Mouse (Mus musculus) left cerebral cortex, adult 2 months (tissue): ENCODE measurements at regions not wholly inside any gene's neighbourhood (a gene's known extent, or its start where the extent isn't known, plus 50 kb on each side); places are given as distances from the start of the nearest gene placed in this dataset.

Experiments
- DNase-seq, 2 experiments: peaks; one replicate each; pipeline ENCODE4 v3.0.0; 2021 to 2022; ENCODE audit warnings: low spot score in 2 of 2, mixed read lengths in 1 of 2; ENCODE audit errors: extremely low spot score in 1 of 2
- H3K27ac ChIP-seq: fragments of 200-600 bp; 2 replicates; pipeline ENCODE4 v1.8.1; 2022
- H3K4me3 ChIP-seq: fragments of 200-600 bp; 2 replicates; pipeline ENCODE4 v1.8.1; 2022
- CTCF ChIP-seq: fragments of 200-600 bp; IDR thresholded peaks from 2 replicates; pipeline ENCODE4 v1.8.1; 2022; ENCODE audit warnings: antibody characterized with exemption, mild to moderate bottlenecking, moderate library complexity
- intact Hi-C: fragments of 180-260 bp; cut with DNase I; formaldehyde crosslinking; loops from one replicate; pipeline ENCODE4 v1.15.1; 2025

DNA sequence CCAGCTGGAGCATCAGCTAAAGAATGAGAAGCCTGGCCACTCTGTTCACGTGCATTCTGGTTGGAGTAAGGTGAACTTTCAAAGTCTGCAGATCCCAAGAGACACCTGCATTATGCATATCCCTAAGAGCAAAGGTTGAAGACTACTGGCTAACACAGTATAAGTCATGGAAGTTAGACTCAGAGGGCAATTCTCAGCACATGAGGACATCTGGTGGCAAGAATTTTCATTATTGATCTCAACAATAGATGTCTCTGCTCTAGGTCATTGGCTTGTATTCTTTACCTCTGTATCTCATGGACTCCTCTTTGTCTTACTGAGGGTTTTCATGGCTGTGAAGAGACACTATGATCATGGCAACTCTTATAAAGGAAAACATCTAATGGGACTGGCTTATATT is 151.9 kb upstream of the Adamts16 start:
- Histone ChIP-seq H3K27ac (no peak overlapping the region), H3K4me3 (no peak overlapping the region)
- no peak for DNase-seq
- intact Hi-C loops = no loop called here
- TF ChIP-seq CTCF = peak; percentile 32

DNA sequence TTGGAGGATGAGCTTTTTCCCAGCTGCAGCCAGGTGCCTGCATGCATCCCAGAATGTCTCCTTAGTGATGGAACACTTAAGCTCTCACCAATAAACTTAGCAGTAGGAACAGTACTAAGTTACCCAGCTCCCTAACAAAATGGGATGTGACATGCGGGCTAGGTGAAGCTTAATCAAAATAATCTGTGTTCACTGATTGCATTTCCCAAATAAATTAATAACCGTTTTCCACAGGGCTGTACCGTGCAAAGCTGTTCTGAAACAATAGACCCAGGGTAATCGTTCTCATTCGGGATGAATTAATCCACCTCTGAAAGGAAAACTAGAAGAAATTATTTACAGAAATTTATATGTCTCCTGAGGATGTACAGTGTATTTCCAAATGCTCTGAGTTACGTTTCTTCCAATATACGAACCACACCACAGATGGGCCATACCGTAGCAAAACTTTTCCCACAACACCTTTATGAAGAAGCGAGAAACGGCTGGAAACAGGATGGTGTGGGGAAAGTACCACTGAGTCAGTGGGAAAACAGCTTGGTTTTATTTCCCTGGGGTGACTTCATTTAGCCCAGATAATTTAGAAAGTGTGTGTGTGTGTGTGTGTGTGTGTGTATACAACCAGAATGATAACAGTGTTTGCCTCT is 148.5 kb upstream of the Adamts16 start:
- Histone ChIP-seq H3K27ac (no peak overlapping the region), H3K4me3 (no peak overlapping the region)
- TF ChIP-seq CTCF = no peak
- DNase-seq = no peak
- intact Hi-C loops = no loop called here

DNA sequence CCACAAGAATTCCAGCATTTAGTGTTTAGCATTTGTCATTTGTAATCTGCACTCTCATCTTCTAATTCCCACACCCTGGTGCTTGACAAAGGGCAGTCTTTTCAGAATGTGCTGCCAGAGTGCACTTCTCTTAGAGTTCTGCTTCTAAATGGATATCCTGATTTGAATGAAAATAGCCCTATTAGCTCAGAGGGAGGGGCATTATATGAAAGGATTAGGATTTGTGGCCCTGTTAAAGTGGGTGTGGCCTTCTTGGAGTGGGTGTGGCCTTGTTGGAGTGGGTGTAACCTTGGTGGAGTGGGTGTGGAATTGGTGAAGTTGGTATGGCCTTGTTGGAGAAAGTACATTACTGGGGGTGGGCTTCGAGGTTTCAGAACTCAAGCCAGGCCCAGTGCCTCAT is 137.7 kb upstream of the Adamts16 start:
- Histone ChIP-seq H3K4me3 (no peak overlapping the region), H3K27ac (no peak overlapping the region)
- no peak for DNase-seq
- no peak for TF ChIP-seq CTCF
- intact Hi-C loops = no loop called here

DNA sequence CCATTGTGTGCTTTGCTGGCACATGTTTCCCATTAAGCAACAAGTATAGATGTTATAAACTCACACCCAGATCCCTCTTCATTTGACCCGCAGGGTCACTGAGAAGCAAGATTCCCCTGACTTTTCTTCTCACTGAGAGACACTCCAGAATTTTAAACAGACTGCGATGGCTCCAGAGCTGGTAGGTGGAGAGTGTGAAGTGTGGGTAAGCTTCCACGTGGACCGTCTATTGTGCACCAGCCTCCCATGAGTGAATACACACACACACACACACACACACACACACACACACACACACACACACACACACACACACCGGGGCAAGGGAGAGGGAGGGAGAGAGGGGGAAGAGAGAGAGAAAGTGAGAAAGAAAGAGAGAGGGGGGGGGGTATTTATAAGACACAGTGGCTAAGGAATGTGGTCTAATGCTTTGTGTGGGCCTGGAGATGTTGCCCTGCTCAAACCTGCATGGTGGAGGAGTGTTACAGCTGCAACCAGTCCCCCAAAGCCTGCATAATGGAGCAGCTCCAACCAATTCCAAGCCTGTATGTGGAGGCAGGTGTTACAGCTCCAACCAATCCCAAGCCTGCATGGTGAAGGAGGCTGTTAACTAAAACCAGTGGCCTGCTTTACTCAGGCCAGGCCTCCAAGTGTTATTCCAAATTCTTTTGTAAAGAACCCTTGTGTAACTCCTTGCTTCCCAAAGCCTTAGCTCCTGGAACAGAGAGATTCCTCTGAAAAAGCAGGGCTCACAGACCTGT is 137.1 kb upstream of the Adamts16 start:
- no peak overlapping the region for H3K4me3 ChIP-seq
- TF ChIP-seq CTCF = no peak
- intact Hi-C loops = no loop called here
- H3K27ac ChIP-seq = no peak overlapping the region
- no peak for DNase-seq

DNA sequence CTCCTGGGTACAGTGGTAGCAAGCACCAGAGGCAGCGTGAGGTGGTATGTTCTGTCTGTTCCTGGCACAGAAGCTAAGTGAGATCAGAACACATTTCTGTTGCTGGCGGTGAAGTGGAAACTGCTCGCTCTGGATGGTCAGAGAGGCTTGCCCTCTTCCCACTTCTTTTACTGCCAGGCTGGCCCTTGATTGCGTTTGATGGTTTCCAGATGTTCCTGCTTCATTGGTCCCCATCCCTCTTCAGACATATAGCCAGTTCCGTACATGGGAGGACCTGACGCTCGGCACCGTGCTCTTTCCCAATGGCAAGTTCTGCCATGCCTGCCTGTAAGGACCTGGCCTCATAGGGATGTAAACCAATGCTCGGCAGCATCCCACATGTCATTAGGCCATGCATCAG is 128.0 kb upstream of the Adamts16 start:
- no peak for TF ChIP-seq CTCF
- Histone ChIP-seq H3K27ac (no peak overlapping the region), H3K4me3 (no peak overlapping the region)
- no peak for DNase-seq
- intact Hi-C loops = no loop called here

DNA sequence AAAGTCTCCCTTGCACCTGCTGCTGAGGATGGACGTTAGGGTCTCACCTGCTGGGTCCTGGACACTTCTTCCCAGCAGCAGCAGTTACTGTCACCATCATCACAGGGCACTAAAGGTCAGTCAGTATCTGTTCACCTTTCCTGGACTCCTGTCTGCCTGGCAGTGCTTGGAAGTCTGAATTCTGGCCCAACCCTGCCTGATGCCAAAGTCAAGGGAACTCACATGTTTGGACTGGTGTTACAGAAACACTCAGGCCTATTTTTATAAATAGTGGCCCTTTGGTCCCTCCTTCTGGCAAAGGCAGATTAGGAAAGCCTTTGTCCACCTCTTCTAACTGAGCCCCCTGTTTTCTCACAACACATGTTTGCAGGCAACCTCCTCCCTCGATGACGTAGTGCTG is 126.2 kb upstream of the Adamts16 start:
- intact Hi-C loops = no loop called here
- no peak for DNase-seq
- no peak for TF ChIP-seq CTCF
- Histone ChIP-seq H3K27ac (no peak overlapping the region), H3K4me3 (no peak overlapping the region)

DNA sequence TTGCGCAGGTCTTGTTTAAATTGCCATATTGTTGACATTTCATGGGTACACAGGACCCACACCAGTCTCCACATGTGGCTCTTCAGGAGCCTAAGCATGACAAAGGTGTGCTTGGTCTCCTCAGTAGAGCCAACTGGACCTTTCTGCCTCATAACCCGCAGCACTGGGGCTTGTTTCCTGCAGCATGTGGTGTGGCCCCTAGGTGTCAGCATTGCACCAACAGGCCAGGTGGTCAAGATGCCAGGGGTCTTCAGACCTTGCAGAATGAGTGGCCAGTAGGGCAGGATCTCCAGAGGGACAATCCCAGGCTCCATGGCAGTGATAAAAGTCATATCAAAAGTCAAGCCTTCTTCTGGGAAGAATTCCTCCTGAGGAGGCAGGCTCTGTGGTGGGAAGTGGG is 121.8 kb upstream of the Adamts16 start:
- peak; percentile 56 for TF ChIP-seq CTCF

DNA sequence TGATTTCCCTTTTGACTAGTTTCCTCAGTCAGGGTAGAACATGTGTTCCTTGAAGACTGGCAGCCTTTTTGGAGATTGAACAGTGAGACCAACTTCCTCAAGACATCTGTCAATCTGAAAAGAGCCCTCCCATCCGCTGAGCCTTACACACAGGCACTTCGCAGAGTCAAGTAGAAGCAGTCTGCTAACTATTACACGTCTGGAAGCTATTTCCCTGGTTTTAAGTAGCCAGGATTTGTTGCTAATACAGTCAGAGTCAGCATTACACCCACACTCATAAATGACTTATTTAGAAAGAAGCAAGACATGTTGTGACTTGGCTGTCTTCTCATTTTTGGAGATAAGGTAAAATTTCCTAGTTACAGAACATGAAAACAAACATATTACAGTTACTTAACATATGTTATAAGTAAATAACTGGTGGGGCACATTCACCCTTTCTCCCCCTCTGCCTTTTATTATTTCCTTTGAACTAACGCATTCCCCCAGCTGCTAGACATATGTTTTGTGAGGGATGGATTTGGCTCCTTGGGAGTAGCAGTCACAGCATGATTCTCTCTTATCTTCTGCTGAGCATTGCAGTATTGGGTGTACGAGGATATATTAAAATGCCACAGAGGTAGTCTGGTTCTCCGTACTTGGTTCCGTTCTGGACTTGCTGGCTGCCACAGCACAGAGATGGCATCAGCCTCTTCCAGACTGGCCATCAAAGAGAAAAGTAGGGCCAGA is 92.9 kb upstream of the Adamts16 start:
- intact Hi-C loops = no loop called here
- no peak for TF ChIP-seq CTCF
- Histone ChIP-seq H3K4me3 (no peak overlapping the region), H3K27ac (no peak overlapping the region)
- no peak for DNase-seq

More for the DNA sequence above, 121.8 kb upstream of the Adamts16 start:
- intact Hi-C loops = no loop called here
- no peak overlapping the region for H3K4me3 ChIP-seq
- DNase-seq = no peak
- H3K27ac ChIP-seq = no peak overlapping the region

DNA sequence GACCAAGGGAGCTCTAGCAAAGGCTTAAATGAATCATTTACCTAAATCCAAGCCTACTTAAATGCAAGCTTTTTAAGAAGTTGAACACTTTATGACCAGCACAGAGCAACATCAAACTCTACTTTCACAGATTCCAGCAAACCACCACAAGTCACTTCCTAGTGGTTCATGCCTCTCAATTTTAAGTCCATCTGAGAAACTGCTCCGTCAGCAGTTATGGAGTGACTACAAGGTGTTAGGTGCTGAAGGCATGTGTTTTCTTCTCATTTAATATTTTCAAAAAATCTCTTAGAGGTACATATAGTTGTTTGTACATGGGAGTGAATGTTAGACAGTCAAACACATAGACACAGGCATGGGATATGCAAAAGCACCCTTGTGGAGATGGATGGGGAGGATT is 72.2 kb upstream of the Adamts16 start:
- intact Hi-C loops = no loop called here

DNA sequence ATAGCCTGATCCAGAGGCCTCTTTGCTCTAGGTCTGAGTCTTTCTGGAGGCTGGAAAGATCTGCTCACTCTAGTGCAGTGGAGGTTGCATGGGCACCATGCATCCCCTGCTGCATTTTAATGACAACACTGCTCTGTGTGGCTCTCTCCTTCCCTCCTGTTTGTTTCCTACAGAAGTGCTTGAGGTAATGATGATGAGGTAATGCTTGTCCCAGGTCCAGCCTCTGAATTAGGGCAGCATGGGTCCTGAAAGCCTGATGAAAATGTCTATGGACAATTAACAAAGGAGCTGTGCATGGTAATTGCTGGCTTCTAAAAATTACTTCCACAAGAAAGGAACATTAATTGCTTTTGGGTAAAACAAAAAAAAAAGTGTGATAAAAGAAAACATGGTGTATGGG is 69.3 kb upstream of the Adamts16 start:
- TF ChIP-seq CTCF = no peak
- DNase-seq = no peak
- no peak overlapping the region for H3K27ac ChIP-seq
- intact Hi-C loops = no loop called here
- H3K4me3 ChIP-seq = no peak overlapping the region

More for the DNA sequence above, 72.2 kb upstream of the Adamts16 start:
- Histone ChIP-seq H3K4me3 (no peak overlapping the region), H3K27ac (no peak overlapping the region)
- no peak for DNase-seq
- TF ChIP-seq CTCF = no peak

DNA sequence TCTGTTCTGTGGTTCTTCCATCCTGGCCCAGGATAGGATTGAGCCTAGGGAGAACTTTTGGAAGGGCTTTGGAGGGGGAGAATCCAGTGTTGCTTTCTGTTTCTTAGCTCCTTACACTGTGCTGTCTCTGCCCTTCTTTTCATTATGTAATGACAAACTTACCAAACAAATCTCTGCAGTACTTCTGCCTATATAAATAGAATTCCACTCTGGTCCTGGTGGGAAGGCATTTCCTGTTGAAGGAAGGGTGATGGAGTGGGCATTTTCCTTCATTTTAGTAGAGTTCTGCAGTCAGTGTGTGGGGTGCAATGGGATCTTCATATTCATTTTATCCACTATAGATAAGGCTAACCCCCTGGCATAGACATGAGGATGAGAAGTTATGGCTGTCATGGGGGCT is 63.2 kb upstream of the Adamts16 start:
- no peak for DNase-seq
- intact Hi-C loops = loop anchor here (2.0 kb wide), 1 partner anchor 40 kb away; no protein-coding TSS in a partner anchor
- no peak for TF ChIP-seq CTCF
- Histone ChIP-seq H3K4me3 (no peak overlapping the region), H3K27ac (peak overlapping the region; percentile 15; the same call in 1 of the 2 replicates)

DNA sequence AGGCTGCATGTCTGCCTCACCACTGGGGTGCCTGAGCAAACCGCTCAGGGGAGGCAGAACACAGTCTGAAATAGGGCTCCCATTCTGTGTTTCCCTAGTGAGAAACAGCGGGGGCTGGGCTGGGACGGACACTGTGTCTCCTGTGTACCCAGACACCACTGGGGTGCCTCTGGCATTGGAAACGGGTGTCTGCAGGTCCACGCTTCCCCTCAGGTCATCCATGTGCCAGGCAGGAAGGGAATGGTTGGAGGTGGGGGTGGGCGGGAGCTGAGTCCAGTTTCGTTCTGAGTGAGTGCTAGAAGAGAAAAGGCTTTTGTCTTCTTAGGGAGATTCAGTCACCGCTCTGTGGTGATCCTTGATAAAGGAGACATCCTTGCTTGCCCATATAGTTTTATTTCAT is 62.2 kb upstream of the Adamts16 start:
- TF ChIP-seq CTCF = no peak
- intact Hi-C loops = loop anchor here (2.0 kb wide), 1 partner anchor 39 kb away; no protein-coding TSS in a partner anchor
- no peak overlapping the region for H3K4me3 ChIP-seq
- DNase-seq = no peak
- no peak overlapping the region for H3K27ac ChIP-seq
